Mouse (Mus musculus) liver, embryonic 14.5 days (tissue): ENCODE measurements around the gene Slfn2.

Experiments
- CTCF ChIP-seq: IDR thresholded peaks from 2 replicates; pipeline ENCODE4 v1.5.1; 2016; ENCODE audit warnings: antibody characterized with exemption, low read depth, control low read depth
- EP300 ChIP-seq: IDR thresholded peaks from 2 replicates; pipeline ENCODE4 v1.6.1; 2016; ENCODE audit warnings: antibody characterized with exemption, low read depth

GRCm38 (mm10) chr11:83070321-83070970, 5.5 kb downstream of the Slfn2 start:
- TF ChIP-seq EP300 (no peak), CTCF (no peak)
